Mouse (Mus musculus) midbrain, embryonic 15.5 days (tissue): ENCODE measurements around the gene Becn1. TPM values are rescaled to one million over a fixed set of nuclear protein-coding genes. Genes with fewer than 3 reads are reported as not detected.
"Not testable (repeated sequence)": the region's sequence is repeated elsewhere in the genome, so short reads cannot be mapped to it uniquely, and the experiment has no call there.

ENCODE experiments used
- ATAC-seq: fragments of 200-750 bp; cut with Nextera tagmentation; replicated peaks from 2 replicates; pipeline ENCODE4 v1.8.0; 2017; ENCODE audit warnings: moderate TSS enrichment
- H3K27ac ChIP-seq: fragments of 300-500 bp; sonication (generic); 2 replicates; pipeline ENCODE4 v1.5.1; 2015; ENCODE audit warnings: mild to moderate bottlenecking, inconsistent platforms
- H3K27me3 ChIP-seq: fragments of 300-500 bp; sonication (generic); replicated peaks from 2 replicates; pipeline ENCODE4 v1.6.1; 2015; ENCODE audit warnings: inconsistent platforms
- H3K36me3 ChIP-seq: fragments of 300-500 bp; sonication (generic); replicated peaks from 2 replicates; pipeline ENCODE4 v1.6.1; 2015; ENCODE audit warnings: inconsistent platforms
- H3K4me1 ChIP-seq: fragments of 300-500 bp; sonication (generic); 2 replicates; pipeline ENCODE4 v1.6.1; 2015; ENCODE audit warnings: inconsistent platforms
- H3K4me2 ChIP-seq: fragments of 300-500 bp; sonication (generic); 2 replicates; pipeline ENCODE4 v1.6.1; 2015; ENCODE audit warnings: inconsistent platforms, mild to moderate bottlenecking, moderate library complexity
- H3K4me3 ChIP-seq: fragments of 300-500 bp; sonication (generic); 2 replicates; pipeline ENCODE4 v1.5.1; 2015; ENCODE audit warnings: mild to moderate bottlenecking, inconsistent platforms
- H3K9ac ChIP-seq: fragments of 300-500 bp; sonication (generic); 2 replicates; pipeline ENCODE4 v1.6.1; 2015; ENCODE audit warnings: mild to moderate bottlenecking, inconsistent platforms
- H3K9me3 ChIP-seq: fragments of 300-500 bp; sonication (generic); 2 replicates; pipeline ENCODE4 v1.6.1; 2016; ENCODE audit warnings: inconsistent platforms
- WGBS: fragments of 180-500 bp; shearing (Covaris S2); methylation state at CpG from one replicate; pipeline ENCODE4 v1.1.7; 2015; ENCODE audit warnings: mixed read lengths; 5-methylcytosine and 5-hydroxymethylcytosine counted together
- polyA plus RNA-seq: library from polyadenylated mRNA; unstranded; fragments of >200 nt; fragmentation: Nextera tagmentation; extraction: Ambion mirVana; gene quantifications from 2 replicates; pipeline ENCODE4 v1.2.1, GENCODE M21; 2015

Gene Becn1
- polyA plus RNA-seq, result 183 and 186 TPM in 2 replicates

DNA sequence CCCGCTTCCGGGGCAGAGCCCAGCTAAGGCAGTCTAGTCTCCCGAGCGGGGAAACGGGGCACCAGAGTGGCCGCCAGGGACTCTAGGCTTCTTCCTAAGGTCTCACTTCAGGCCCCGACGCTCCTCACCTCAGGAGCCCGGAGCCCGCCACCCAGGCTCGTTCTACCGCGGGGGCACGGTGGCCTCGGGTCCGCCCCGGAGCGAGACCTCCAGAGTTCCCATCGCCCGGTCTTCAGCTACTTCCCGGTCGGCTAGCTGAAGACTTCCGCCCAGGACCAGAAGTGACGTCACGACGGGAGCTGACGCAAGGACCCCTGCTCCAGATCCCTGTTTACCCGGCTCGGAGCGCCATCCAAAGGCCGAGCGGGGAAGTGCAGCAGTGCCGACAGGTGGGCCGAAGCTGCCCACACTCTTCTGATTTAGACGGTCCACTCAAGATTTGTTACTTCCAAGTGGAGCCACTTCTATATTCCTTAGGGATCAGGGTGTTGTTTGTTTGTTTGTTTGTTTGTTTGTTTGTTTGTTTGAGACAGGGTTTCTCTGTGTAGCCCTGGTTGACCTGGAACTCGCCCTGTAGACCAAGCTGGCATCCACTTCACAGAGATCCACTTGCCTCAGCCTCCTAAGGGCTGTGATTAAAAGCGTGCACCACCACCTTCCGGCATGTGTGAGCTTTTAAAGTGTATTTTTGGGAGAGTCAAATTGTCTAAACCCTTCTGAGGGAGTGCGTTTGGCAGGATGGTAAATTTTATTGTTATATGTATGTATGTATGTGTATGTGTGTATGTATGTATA lies at the start of gene Becn1:
Gene Becn1, minus strand, starts transcription at position 283 of the 795 bp plus-strand sequence.
- Histone ChIP-seq H3K4me2 (peak within 1 kb of the TSS; percentile 97), H3K4me3 (peak within 1 kb of the TSS; percentile 93), H3K27me3 (no peaks in the 10 kb centered on the region), H3K9me3 (no peaks in the 10 kb centered on the region), H3K36me3 (0 out of 2 replicates have a peak, but pooled peaks cover 4% of the 10 kb centered on the region), H3K4me1 (peaks cover 21% of the 10 kb centered on the region), H3K9ac (peak within 1 kb of the TSS; percentile 85), H3K27ac (peak within 1 kb of the TSS; percentile 77)
- 7% methylated on average over 39 of the region's 39 CpGs for WGBS
- ATAC-seq, result peak; percentile 94

GRCm38 (mm10) chr11:101351721-101352111 lies 49.6 kb upstream of the Becn1 start:
- 71% methylated on average over 3 of the region's 3 CpGs for WGBS
- Histone ChIP-seq H3K4me3 (no peak overlapping the region), H3K4me2 (no peak overlapping the region), H3K27ac (no peak overlapping the region), H3K27me3 (no peaks in the 10 kb centered on the region), H3K36me3 (no peaks in the 10 kb centered on the region), H3K9ac (no peak overlapping the region), H3K9me3 (no peaks in the 10 kb centered on the region), H3K4me1 (no peaks in the 10 kb centered on the region)
- no peak for ATAC-seq

DNA sequence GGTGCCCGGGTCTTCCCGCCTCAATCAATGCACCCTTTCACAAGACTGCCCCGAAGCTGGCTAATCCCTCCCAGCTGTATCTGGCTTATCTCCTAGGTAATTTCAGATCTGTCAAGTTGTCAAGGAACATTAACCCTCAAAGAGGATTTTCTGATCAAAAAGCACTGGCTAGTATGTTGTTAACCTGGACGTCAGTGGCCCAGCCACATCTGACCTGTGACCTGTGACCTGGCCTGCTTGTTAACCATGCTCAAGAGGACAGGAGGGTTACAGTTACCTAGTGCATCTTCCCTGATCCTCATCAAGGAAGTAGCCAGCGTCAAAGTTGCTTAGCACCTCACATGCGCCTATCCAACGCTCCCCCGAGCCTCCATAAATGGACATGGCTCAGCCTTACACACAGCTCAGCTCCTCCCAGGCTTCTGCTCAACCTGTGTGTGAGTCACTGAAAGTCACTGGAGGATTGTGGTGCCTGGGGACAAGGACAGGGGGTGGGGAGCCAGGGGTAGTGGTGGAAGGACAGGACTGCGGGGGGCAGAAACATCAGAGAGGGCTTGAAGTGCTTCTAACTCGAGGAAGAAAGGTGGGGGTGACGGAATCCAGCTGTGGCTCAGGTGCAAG lies 49.1 kb upstream of the Becn1 start:
- Histone ChIP-seq H3K4me1 (no peaks in the 10 kb centered on the region), H3K27me3 (no peaks in the 10 kb centered on the region), H3K9me3 (no peaks in the 10 kb centered on the region), H3K36me3 (no peaks in the 10 kb centered on the region), H3K4me2 (no peak overlapping the region), H3K9ac (no peak overlapping the region), H3K4me3 (no peak overlapping the region), H3K27ac (no peak overlapping the region)
- WGBS, result 54% methylated on average over 11 of the region's 11 CpGs
- ATAC-seq, result no peak

GRCm38 (mm10) chr11:101349216-101349615 lies 47.1 kb upstream of the Becn1 start:
- Histone ChIP-seq H3K9ac (no peak overlapping the region), H3K36me3 (no peaks in the 10 kb centered on the region), H3K4me1 (no peaks in the 10 kb centered on the region), H3K4me2 (no peak overlapping the region), H3K27me3 (no peaks in the 10 kb centered on the region), H3K4me3 (no peak overlapping the region), H3K9me3 (no peaks in the 10 kb centered on the region), H3K27ac (no peak overlapping the region)
- 88% methylated on average over 3 of the region's 3 CpGs for WGBS
- no peak for ATAC-seq

DNA sequence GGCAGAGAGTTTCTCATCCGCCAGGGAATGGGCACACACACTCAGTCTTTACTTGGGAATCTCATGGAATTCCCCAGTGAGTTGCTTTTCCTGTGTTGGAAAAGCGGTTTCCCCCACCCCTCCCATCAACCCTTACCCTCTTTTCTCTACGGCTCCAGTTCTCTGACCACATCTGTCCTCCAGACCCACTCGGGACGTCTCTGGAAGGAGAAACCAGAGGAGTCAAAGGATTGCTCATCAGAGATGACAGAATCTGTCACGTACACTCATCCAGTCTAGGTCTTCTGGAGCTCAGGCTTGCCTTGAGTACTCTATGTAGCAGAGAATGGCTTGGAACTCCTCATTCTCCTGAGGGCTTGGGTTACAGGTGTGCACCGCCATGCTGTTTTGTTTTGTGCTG lies 46.7 kb upstream of the Becn1 start:
- no peaks in the 10 kb centered on the region for H3K27me3 ChIP-seq
- no peak overlapping the region for H3K4me2 ChIP-seq
- H3K4me3 ChIP-seq, result no peak overlapping the region
- no peak overlapping the region for H3K9ac ChIP-seq
- no peaks in the 10 kb centered on the region for H3K36me3 ChIP-seq
- ATAC-seq, result no peak
- WGBS, result 77% methylated on average over 7 of the region's 7 CpGs
- no peaks in the 10 kb centered on the region for H3K9me3 ChIP-seq
- no peak overlapping the region for H3K27ac ChIP-seq
- no peaks in the 10 kb centered on the region for H3K4me1 ChIP-seq

- 86% methylated on average over 10 of the region's 10 CpGs for WGBS
- Histone ChIP-seq H3K27me3 (no peaks in the 10 kb centered on the region), H3K4me3 (no peak overlapping the region), H3K4me1 (no peaks in the 10 kb centered on the region), H3K9ac (no peak overlapping the region), H3K9me3 (no peaks in the 10 kb centered on the region), H3K36me3 (no peaks in the 10 kb centered on the region), H3K4me2 (no peak overlapping the region), H3K27ac (no peak overlapping the region)
- ATAC-seq, result no peak
These were observed 45.1 kb upstream of the Becn1 start for GRCm38 (mm10) chr11:101347083-101347775.

GRCm38 (mm10) chr11:101338123-101338760 lies 36.2 kb upstream of the Becn1 start:
- 2% methylated on average over 9 of the region's 9 CpGs for WGBS
- peak; percentile 77 for ATAC-seq
- H3K9ac ChIP-seq, result peak overlapping the region; percentile 40

GRCm38 (mm10) chr11:101335685-101336084 lies 33.6 kb upstream of the Becn1 start:
- Histone ChIP-seq H3K4me1 (peaks cover 13% of the 10 kb centered on the region), H3K27ac (no peak overlapping the region), H3K9me3 (no peaks in the 10 kb centered on the region), H3K27me3 (no peaks in the 10 kb centered on the region), H3K4me2 (no peak overlapping the region), H3K9ac (no peak overlapping the region), H3K4me3 (no peak overlapping the region), H3K36me3 (no peaks in the 10 kb centered on the region)
- 85% methylated on average over 9 of the region's 9 CpGs for WGBS
- no peak for ATAC-seq

More at GRCm38 (mm10) chr11:101338123-101338760, 36.2 kb upstream of the Becn1 start:
- H3K4me3 ChIP-seq, result peak overlapping the region; percentile 33
- no peaks in the 10 kb centered on the region for H3K36me3 ChIP-seq
- peak overlapping the region; percentile 66 for H3K27ac ChIP-seq
- peak overlapping the region; percentile 63 for H3K4me2 ChIP-seq
- no peaks in the 10 kb centered on the region for H3K9me3 ChIP-seq
- H3K4me1 ChIP-seq, result peaks cover 13% of the 10 kb centered on the region
- no peaks in the 10 kb centered on the region for H3K27me3 ChIP-seq

DNA sequence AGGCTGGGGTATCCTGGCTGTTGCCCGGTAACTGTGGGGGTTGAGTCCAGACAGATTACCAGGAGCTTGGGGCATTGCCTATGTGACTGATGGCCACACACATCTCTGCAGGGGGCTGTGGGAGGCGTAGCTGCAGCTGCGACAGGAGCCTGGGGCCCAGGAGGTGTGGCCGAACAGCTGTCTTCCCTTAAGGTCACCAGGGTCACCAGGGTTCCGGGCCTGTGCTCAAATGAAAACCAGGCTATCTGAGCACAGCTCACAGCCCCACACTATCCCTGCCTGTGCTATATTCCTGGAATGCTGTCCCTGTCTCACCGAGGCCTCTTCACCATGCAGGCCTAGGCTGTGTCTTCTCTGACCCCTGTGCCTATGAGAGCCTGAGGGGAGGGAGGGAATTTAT lies 32.4 kb upstream of the Becn1 start:
- H3K27me3 ChIP-seq, result no peaks in the 10 kb centered on the region
- H3K36me3 ChIP-seq, result no peaks in the 10 kb centered on the region
- H3K27ac ChIP-seq, result no peak overlapping the region
- H3K9ac ChIP-seq, result no peak overlapping the region
- ATAC-seq, result no peak
- H3K4me2 ChIP-seq, result no peak overlapping the region
- WGBS, result 6% methylated on average over 6 of the region's 6 CpGs
- no peak overlapping the region for H3K4me3 ChIP-seq
- H3K4me1 ChIP-seq, result peaks cover 13% of the 10 kb centered on the region
- no peaks in the 10 kb centered on the region for H3K9me3 ChIP-seq

DNA sequence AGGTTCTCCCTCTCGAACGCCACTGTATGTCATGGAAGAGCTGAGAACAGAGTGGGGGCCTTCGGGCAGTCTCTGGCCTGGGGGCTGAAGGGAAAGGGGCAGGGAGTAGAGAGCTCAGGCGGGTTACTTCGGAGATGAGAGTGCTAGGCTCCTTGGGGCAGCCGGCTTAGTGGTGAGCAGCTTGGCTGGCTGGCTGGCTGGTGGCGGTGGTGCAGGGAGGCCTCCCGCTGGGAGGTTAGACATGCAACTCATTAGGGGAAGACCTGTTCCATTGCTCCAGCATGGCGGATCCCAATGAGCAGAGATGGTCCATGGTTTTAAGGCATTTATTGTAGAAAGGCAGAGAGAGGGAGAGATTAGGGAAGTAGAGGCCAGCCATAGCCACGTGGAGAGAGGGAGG lies 31.9 kb upstream of the Becn1 start:
- Histone ChIP-seq H3K27ac (no peak overlapping the region), H3K36me3 (no peaks in the 10 kb centered on the region), H3K4me1 (peaks cover 13% of the 10 kb centered on the region), H3K4me2 (no peak overlapping the region), H3K9ac (no peak overlapping the region), H3K9me3 (no peaks in the 10 kb centered on the region), H3K27me3 (no peaks in the 10 kb centered on the region), H3K4me3 (no peak overlapping the region)
- no peak for ATAC-seq
- 21% methylated on average over 10 of the region's 10 CpGs for WGBS

- H3K27me3 ChIP-seq, result no peaks in the 10 kb centered on the region
- no peaks in the 10 kb centered on the region for H3K36me3 ChIP-seq
- H3K9me3 ChIP-seq, result no peaks in the 10 kb centered on the region
- H3K9ac ChIP-seq, result no peak overlapping the region
- peaks cover 4% of the 10 kb centered on the region for H3K4me1 ChIP-seq
- 89% methylated on average over 3 of the region's 3 CpGs for WGBS
- no peak overlapping the region for H3K4me3 ChIP-seq
- H3K4me2 ChIP-seq, result no peak overlapping the region
- H3K27ac ChIP-seq, result no peak overlapping the region
- no peak for ATAC-seq
These were observed 30.5 kb upstream of the Becn1 start for GRCm38 (mm10) chr11:101332537-101332936.

DNA sequence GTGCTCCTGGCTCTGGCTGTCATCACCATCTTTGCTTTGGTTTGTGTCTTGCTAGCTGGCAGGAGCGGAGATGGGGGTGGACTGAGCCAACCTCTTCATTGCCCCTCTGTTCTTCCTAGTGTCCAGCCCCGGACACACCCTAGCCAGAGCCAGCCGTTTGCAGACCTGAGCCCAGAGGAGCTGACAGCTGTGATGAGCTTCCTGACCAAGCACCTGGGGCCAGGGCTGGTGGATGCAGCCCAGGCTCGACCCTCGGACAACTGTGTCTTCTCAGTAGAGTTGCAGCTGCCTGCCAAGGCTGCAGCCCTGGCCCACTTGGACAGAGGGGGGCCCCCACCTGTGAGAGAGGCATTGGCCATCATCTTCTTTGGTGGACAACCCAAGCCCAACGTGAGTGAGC lies 28.9 kb upstream of the Becn1 start:
- H3K27ac ChIP-seq, H3K9me3 ChIP-seq, H3K4me2 ChIP-seq, H3K27me3 ChIP-seq, H3K36me3 ChIP-seq, H3K4me3 ChIP-seq, H3K9ac ChIP-seq, ATAC-seq, H3K4me1 ChIP-seq: not testable (repeated sequence)
- WGBS, result 82% methylated on average over 6 of the region's 6 CpGs
